Mouse (Mus musculus): Measurements from ENCODE around the gene Tvp23b. TPM values are rescaled to one million over a fixed set of nuclear protein-coding genes. Genes with fewer than 3 reads are reported as not detected.

Gene Tvp23b
- polyA plus RNA-seq, 1 experiment = 32.3 TPM

DNA sequence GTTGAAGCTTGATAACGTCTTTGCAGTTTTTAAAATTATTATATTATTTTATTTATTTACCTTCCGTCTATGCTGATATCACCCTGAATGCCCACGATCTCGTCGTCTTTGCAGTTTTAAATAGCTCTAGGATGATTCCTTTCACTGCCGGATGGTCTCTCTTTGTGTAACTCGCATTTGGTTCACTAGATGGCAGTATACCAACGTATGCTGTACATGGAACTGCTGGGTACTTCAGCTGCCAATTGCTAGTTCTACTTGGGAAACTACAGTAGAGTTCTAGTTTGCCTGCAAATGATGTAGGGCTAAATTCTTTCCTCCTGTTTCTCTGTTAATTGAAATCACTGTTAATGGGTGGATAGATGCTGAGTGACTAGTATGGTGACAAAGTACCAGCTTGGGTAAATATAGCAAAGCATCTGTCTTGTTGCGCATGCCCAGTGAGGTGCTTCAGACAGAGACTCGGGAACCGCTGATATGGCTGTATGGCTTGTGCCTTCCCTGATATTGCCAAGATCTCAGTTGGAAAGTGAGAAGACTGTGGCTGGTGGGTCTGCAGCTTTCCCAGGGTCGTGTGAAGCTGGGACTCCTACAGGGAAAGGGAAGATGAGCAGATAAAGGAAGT is 22.6 kb downstream of the Tvp23b start:
- DNase-seq = peak; percentile 34 to 59
- no peaks in the 10 kb centered on the region for H3K27me3 ChIP-seq (ENCODE audit: control insufficient read depth, insufficient read depth, low read length)

GRCm38 (mm10) chr11:62903871-62904495 is 24.7 kb downstream of the Tvp23b start:
- H3K27ac ChIP-seq (ENCODE audit: insufficient read depth, low read length) = no peak overlapping the region
- no peak for TF ChIP-seq POLR2A (IDR thresholded peaks at IDR 0.05; ENCODE audit: borderline replicate concordance, insufficient read depth, low read length)
- TF ChIP-seq CTCF (IDR thresholded peaks at IDR 0.05; ENCODE audit: borderline replicate concordance, insufficient read depth, low read depth, low read length) = no peak
- no peak for DNase-seq
- no peaks in the 10 kb centered on the region for H3K4me1 ChIP-seq (ENCODE audit: control insufficient read depth, insufficient read depth, low read length)
- no peaks in the 10 kb centered on the region for H3K27me3 ChIP-seq (ENCODE audit: control insufficient read depth, insufficient read depth, low read length)
- H3K4me3 ChIP-seq (replicated peaks; ENCODE audit: insufficient read depth, low read depth, low read length) = no peak overlapping the region
- WGBS = 70% methylated on average over 6 of the region's 6 CpGs

More for the DNA sequence above, 22.6 kb downstream of the Tvp23b start:
- 21% methylated on average over 12 of the region's 12 CpGs for WGBS
- Histone ChIP-seq H3K4me1 (ENCODE audit: control insufficient read depth, insufficient read depth, low read length) (no peaks in the 10 kb centered on the region), H3K27ac (ENCODE audit: insufficient read depth, low read length) (no peak overlapping the region), H3K4me3 (replicated peaks; ENCODE audit: insufficient read depth, low read depth, low read length) (no peak overlapping the region)
- TF ChIP-seq CTCF (IDR thresholded peaks at IDR 0.05; ENCODE audit: borderline replicate concordance, insufficient read depth, low read depth, low read length) = peak; percentile 46; the same call in 1 of the 2 replicates
- no peak for TF ChIP-seq POLR2A (IDR thresholded peaks at IDR 0.05; ENCODE audit: borderline replicate concordance, insufficient read depth, low read length)

DNA sequence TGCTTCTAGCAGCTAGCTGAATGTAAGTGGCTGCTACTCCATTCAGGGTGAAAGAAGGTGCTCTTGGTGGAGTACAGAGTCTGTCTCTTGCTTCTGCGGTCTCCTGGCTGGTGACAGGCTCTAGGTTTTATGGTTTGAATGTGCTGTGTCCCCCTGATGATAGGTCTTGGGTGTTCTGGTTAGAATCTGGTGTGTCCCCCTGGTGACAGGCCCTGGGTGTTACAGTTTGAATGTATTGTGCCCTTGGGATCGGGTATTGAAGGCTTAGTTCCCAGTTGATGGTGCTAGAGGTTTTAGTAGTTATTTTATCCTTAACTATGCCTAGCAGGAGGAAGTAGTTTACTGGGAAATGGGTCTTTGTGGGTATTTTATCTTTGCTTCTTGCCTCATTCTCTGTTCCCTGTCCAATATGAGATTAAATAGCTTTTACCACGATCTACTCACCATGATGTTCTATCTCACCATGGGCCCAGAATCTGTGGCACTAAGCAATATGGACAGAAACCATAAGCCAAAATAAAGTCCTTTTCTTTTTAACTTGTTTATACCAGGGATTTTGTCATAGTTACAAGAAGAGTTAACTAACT is 30.6 kb downstream of the Tvp23b start:
- Histone ChIP-seq H3K4me1 (ENCODE audit: control insufficient read depth, insufficient read depth, low read length) (no peaks in the 10 kb centered on the region), H3K27me3 (ENCODE audit: control insufficient read depth, insufficient read depth, low read length) (no peaks in the 10 kb centered on the region), H3K4me3 (replicated peaks; ENCODE audit: insufficient read depth, low read depth, low read length) (no peak overlapping the region), H3K27ac (ENCODE audit: insufficient read depth, low read length) (no peak overlapping the region)
- DNase-seq = no peak
- no peak for TF ChIP-seq CTCF (IDR thresholded peaks at IDR 0.05; ENCODE audit: borderline replicate concordance, insufficient read depth, low read depth, low read length)
- no peak for TF ChIP-seq POLR2A (IDR thresholded peaks at IDR 0.05; ENCODE audit: borderline replicate concordance, insufficient read depth, low read length)
- WGBS = 83% methylated on average over 3 of the region's 3 CpGs

DNA sequence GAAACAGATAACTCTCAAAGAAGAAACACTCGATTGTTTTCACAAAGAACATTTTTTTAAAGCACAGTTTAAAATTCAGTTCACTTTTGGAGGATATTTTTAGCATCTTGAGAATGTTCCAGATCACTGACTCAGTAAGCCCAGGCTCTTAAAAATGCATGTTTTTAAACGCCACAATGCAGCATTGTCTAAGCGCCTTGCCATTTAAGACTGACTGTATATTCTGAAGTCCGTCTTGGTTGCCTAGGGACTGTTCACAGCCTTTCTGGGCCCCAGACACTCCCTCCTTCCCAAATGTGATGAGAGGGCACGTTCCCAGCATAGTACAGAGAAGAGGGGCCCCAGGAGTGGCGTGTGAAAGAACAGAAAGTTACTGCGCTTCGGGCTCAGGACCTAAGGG is 32.1 kb downstream of the Tvp23b start:
- WGBS = 28% methylated on average over 8 of the region's 8 CpGs
- Histone ChIP-seq H3K27me3 (ENCODE audit: control insufficient read depth, insufficient read depth, low read length) (no peaks in the 10 kb centered on the region), H3K27ac (ENCODE audit: insufficient read depth, low read length) (no peak overlapping the region), H3K4me1 (ENCODE audit: control insufficient read depth, insufficient read depth, low read length) (no peaks in the 10 kb centered on the region), H3K4me3 (replicated peaks; ENCODE audit: insufficient read depth, low read depth, low read length) (no peak overlapping the region)
- no peak for DNase-seq
- TF ChIP-seq CTCF (IDR thresholded peaks at IDR 0.05; ENCODE audit: borderline replicate concordance, insufficient read depth, low read depth, low read length) (no peak), POLR2A (IDR thresholded peaks at IDR 0.05; ENCODE audit: borderline replicate concordance, insufficient read depth, low read length) (no peak)

GRCm38 (mm10) chr11:62913141-62913540 is 33.9 kb downstream of the Tvp23b start:
- Histone ChIP-seq H3K4me3 (replicated peaks; ENCODE audit: insufficient read depth, low read depth, low read length) (no peak overlapping the region), H3K27ac (ENCODE audit: insufficient read depth, low read length) (no peak overlapping the region), H3K27me3 (ENCODE audit: control insufficient read depth, insufficient read depth, low read length) (no peaks in the 10 kb centered on the region), H3K4me1 (ENCODE audit: control insufficient read depth, insufficient read depth, low read length) (no peaks in the 10 kb centered on the region)
- no peak for TF ChIP-seq CTCF (IDR thresholded peaks at IDR 0.05; ENCODE audit: borderline replicate concordance, insufficient read depth, low read depth, low read length)
- no peak for TF ChIP-seq POLR2A (IDR thresholded peaks at IDR 0.05; ENCODE audit: borderline replicate concordance, insufficient read depth, low read length)
- WGBS = 91% methylated on average over 2 of the region's 2 CpGs
- DNase-seq = no peak

DNA sequence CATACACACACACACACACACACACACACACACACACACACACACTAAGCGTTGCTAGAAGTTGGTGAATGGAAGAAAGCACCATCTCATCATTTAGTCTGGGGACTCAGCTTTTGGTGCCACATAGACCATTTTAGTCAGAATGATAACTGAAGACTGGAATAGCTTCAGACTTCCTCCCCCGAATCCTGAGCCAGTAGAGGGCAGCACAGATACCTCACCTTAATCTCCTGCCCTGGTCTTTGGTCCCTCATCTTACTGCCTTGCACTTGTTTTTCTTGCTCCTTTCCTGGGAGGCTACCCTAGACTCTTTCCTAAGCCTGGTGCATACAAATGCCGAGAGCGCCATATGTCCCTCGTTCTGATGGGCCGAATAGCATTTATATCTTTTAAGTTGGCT is 35.3 kb downstream of the Tvp23b start:
- Histone ChIP-seq H3K4me3 (replicated peaks; ENCODE audit: insufficient read depth, low read depth, low read length) (no peak overlapping the region), H3K27ac (ENCODE audit: insufficient read depth, low read length) (no peak overlapping the region), H3K27me3 (ENCODE audit: control insufficient read depth, insufficient read depth, low read length) (no peaks in the 10 kb centered on the region), H3K4me1 (ENCODE audit: control insufficient read depth, insufficient read depth, low read length) (no peaks in the 10 kb centered on the region)
- WGBS = 65% methylated on average over 6 of the region's 6 CpGs
- peak in 1 of 2 experiments; percentile 7 for DNase-seq
- TF ChIP-seq POLR2A (IDR thresholded peaks at IDR 0.05; ENCODE audit: borderline replicate concordance, insufficient read depth, low read length) (no peak), CTCF (IDR thresholded peaks at IDR 0.05; ENCODE audit: borderline replicate concordance, insufficient read depth, low read depth, low read length) (peak; percentile 40; the same call in 1 of the 2 replicates)

DNA sequence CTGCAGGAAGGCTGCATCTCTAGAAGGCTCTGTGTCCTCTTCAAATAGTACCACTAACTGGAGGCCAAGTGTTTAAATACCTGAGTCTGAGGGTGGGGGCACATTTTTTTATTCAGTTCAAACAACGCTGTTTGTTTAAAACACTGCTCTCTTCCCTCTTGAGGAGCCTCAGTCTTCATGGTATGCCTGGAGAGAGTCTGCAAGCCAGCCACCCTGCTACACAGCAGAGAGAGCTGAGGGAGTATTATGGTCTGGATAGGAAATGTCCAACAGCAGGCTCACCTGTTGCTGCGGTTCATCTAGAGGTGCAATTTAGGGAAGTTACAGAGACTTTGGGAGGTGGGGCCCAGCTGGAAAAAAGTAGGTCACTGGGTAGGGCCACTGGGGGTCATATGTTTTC is 36.2 kb downstream of the Tvp23b start:
- TF ChIP-seq CTCF (IDR thresholded peaks at IDR 0.05; ENCODE audit: borderline replicate concordance, insufficient read depth, low read depth, low read length) = no peak
- no peak for DNase-seq
- Histone ChIP-seq H3K4me3 (replicated peaks; ENCODE audit: insufficient read depth, low read depth, low read length) (no peak overlapping the region), H3K27me3 (ENCODE audit: control insufficient read depth, insufficient read depth, low read length) (no peaks in the 10 kb centered on the region), H3K27ac (ENCODE audit: insufficient read depth, low read length) (no peak overlapping the region), H3K4me1 (ENCODE audit: control insufficient read depth, insufficient read depth, low read length) (no peaks in the 10 kb centered on the region)
- 92% methylated on average over 2 of the region's 2 CpGs for WGBS

- TF ChIP-seq POLR2A (IDR thresholded peaks at IDR 0.05; ENCODE audit: borderline replicate concordance, insufficient read depth, low read length) (no peak), CTCF (IDR thresholded peaks at IDR 0.05; ENCODE audit: borderline replicate concordance, insufficient read depth, low read depth, low read length) (no peak)
- Histone ChIP-seq H3K27me3 (ENCODE audit: control insufficient read depth, insufficient read depth, low read length) (no peaks in the 10 kb centered on the region), H3K4me3 (replicated peaks; ENCODE audit: insufficient read depth, low read depth, low read length) (no peak overlapping the region), H3K27ac (ENCODE audit: insufficient read depth, low read length) (no peak overlapping the region), H3K4me1 (ENCODE audit: control insufficient read depth, insufficient read depth, low read length) (no peaks in the 10 kb centered on the region)
- 42% methylated on average over 2 of the region's 2 CpGs for WGBS
- no peak for DNase-seq
Measured at GRCm38 (mm10) chr11:62916765-62917164, 37.5 kb downstream of the Tvp23b start.
